Mouse (Mus musculus) MEL (cell line): ENCODE measurements around the gene Adam1b.

Source experiments
- CHD2 ChIP-seq: IDR thresholded peaks from 2 replicates; pipeline ENCODE4 v1.6.1; 2011; ENCODE audit warnings: low read length, improper control_type of control experiment
- CTCF ChIP-seq, 3 experiments: IDR thresholded peaks in 2 of 3; conservative IDR thresholded peaks in 1 of 3; 2 replicates each; pipeline ENCODE4 v1.5.1; 2011 to 2012; ENCODE audit warnings: low read length in 3 of 3, low read depth in 2 of 3, mild to moderate bottlenecking in 2 of 3, improper control_type of control experiment in 1 of 3, inconsistent platforms in 1 of 3, mixed read lengths in 1 of 3, moderate library complexity in 1 of 3; ENCODE audit not compliant: control insufficient read depth in 1 of 3, insufficient read depth in 1 of 3, poor library complexity in 1 of 3, severe bottlenecking in 1 of 3
- E2F4 ChIP-seq: IDR thresholded peaks from 2 replicates; pipeline ENCODE4 v1.6.1; 2011; ENCODE audit warnings: low read depth, low read length, improper control_type of control experiment, borderline replicate concordance
- EP300 ChIP-seq, 2 experiments: IDR thresholded peaks; 2 replicates each; pipeline ENCODE4 v1.6.1; 2011; ENCODE audit warnings: improper control_type of control experiment in 2 of 2, low read length in 2 of 2, low read depth in 1 of 2, mild to moderate bottlenecking in 1 of 2
- ETS1 ChIP-seq: IDR thresholded peaks from 2 replicates; pipeline ENCODE4 v1.6.1; 2012; ENCODE audit warnings: low read depth, mild to moderate bottlenecking, inconsistent platforms, low read length, improper control_type of control experiment, moderate library complexity
- MAX ChIP-seq: IDR thresholded peaks from 2 replicates; pipeline ENCODE4 v1.6.1; 2011; ENCODE audit warnings: low read length, improper control_type of control experiment
- POLR2A ChIP-seq, 2 experiments: IDR thresholded peaks; 2 replicates each; pipeline ENCODE4 v1.6.1; 2011 to 2012; ENCODE audit warnings: low read length in 2 of 2, mild to moderate bottlenecking in 2 of 2, control low read depth in 1 of 2, improper control_type of control experiment in 1 of 2, low read depth in 1 of 2, moderate library complexity in 1 of 2; ENCODE audit not compliant: control insufficient read depth in 1 of 2, insufficient read depth in 1 of 2, poor library complexity in 1 of 2
- RAD21 ChIP-seq: IDR thresholded peaks from 2 replicates; pipeline ENCODE4 v1.6.1; 2011; ENCODE audit warnings: mild to moderate bottlenecking, low read depth, low read length, improper control_type of control experiment
- SIN3A ChIP-seq: IDR thresholded peaks from 2 replicates; pipeline ENCODE4 v1.6.1; 2012; ENCODE audit warnings: low read length, improper control_type of control experiment, inconsistent platforms
- ZC3H11A ChIP-seq: IDR thresholded peaks from 2 replicates; pipeline ENCODE4 v1.6.1; 2012; ENCODE audit warnings: low read depth, mild to moderate bottlenecking, inconsistent platforms, low read length, improper control_type of control experiment
- ZNF384 ChIP-seq: IDR thresholded peaks from 2 replicates; pipeline ENCODE4 v1.6.1; 2012; ENCODE audit warnings: low read depth, mild to moderate bottlenecking, inconsistent platforms, low read length, improper control_type of control experiment

DNA sequence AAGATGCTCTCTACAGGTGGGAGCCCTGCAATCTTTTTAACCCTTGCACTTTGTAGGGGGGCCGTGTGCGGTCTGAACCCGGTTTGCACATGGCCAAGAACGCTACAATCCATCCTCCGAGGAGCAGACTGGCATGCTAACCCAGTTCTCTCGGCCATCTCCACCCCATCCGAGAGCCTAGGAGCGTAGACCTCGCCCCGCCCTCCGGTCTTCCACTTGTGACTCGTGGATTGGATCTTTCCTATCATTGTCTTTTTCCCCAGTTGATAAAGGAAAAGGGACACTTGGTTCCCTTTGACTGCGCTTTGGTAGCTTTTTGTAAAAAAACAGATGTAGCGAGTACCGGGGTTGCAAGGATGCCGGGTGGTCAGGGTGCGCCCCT is 51.6 kb downstream of the Adam1b start, which contains the start of gene Tmem116:
- TF ChIP-seq CTCF (IDR thresholded peaks at IDR 0.05 in 2 of 3, conservative IDR thresholded peaks at IDR 0.05 in 1 of 3; ENCODE audit: control insufficient read depth in 1 of 3, insufficient read depth in 1 of 3, low read depth in 2 of 3, low read length in 3 of 3, poor library complexity in 1 of 3, severe bottlenecking in 1 of 3) (no peak), ZNF384 (no peak), ETS1 (no peak), POLR2A (IDR thresholded peaks at IDR 0.05; ENCODE audit: control insufficient read depth in 1 of 2, insufficient read depth in 1 of 2, low read depth in 1 of 2, low read length in 2 of 2, poor library complexity in 1 of 2) (no peak; a peak in 1 of 4 replicates), EP300 (IDR thresholded peaks at IDR 0.05; ENCODE audit: low read depth in 1 of 2, low read length in 2 of 2) (no peak), E2F4 (no peak), CHD2 (no peak), MAX (no peak), RAD21 (no peak), SIN3A (peak; percentile 36; the same call in 1 of the 2 replicates), ZC3H11A (no peak)
